Mouse (Mus musculus): ENCODE results near the gene Gm39566. TPM values are rescaled to one million over a fixed set of nuclear protein-coding genes. Genes with fewer than 3 reads are reported as not detected.
"Not testable (repeated sequence)": the region's sequence is repeated elsewhere in the genome, so short reads cannot be mapped to it uniquely, and the experiment has no call there.

Gm39566 gene
- not detected in 2 replicates for polyA plus RNA-seq (2014; fragmentation: Nextera tagmentation; extraction: Ambion mirVana)

DNA sequence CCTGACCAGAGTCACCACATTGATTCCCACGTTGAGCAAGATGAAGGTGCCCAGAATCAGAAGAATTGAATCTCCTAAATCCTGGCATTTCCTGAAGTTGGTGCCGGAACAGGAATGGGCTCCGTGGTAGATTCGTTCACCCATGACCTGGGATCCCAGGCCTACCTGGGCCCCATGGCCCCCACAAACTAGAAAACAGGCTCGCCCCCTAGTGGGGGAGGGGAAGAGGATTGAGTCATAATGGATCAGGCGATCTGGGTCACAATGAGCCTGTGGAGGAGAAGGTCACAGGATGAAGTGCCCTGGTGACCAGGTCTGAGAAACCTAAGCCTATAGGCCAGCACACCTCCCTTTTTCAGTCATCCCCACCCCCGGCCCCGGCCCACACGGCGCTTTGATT is at the start of gene Gm39566:
Gene Gm39566 (minus strand): TSS at position 144 of the 400 bp plus-strand sequence.
- no peaks in the 10 kb centered on the region for H3K4me1 ChIP-seq (replicated peaks; ENCODE audit: control insufficient read depth, insufficient read depth, low read length)
- H3K9ac ChIP-seq (ENCODE audit: low read length), result no peak within 1 kb of the TSS
- no peak within 1 kb of the TSS for H3K4me3 ChIP-seq (ENCODE audit: low read depth, low read length)
- DNase-seq (ENCODE audit: low spot score) (no peak), ATAC-seq (replicated peaks; ENCODE audit: low FRiP score) (no peak)
- no peaks in the 10 kb centered on the region for H3K27me3 ChIP-seq (ENCODE audit: control insufficient read depth, insufficient read depth, low read length)
- H3K9me3 ChIP-seq (ENCODE audit: control insufficient read depth, low read length), result 0 out of 2 replicates have a peak, but pooled peaks cover 2% of the 10 kb centered on the region
- H3K4me2 ChIP-seq (ENCODE audit: low read depth, low read length, severe bottlenecking), result no peak within 1 kb of the TSS
- no peak within 1 kb of the TSS for H3K27ac ChIP-seq (ENCODE audit: low read depth, low read length)
- no peaks in the 10 kb centered on the region; the same call in 1 of the 2 replicates for H3K36me3 ChIP-seq (ENCODE audit: control insufficient read depth, insufficient read depth, low read length)
- WGBS, result 70% methylated on average over 10 of the region's 10 CpGs

DNA sequence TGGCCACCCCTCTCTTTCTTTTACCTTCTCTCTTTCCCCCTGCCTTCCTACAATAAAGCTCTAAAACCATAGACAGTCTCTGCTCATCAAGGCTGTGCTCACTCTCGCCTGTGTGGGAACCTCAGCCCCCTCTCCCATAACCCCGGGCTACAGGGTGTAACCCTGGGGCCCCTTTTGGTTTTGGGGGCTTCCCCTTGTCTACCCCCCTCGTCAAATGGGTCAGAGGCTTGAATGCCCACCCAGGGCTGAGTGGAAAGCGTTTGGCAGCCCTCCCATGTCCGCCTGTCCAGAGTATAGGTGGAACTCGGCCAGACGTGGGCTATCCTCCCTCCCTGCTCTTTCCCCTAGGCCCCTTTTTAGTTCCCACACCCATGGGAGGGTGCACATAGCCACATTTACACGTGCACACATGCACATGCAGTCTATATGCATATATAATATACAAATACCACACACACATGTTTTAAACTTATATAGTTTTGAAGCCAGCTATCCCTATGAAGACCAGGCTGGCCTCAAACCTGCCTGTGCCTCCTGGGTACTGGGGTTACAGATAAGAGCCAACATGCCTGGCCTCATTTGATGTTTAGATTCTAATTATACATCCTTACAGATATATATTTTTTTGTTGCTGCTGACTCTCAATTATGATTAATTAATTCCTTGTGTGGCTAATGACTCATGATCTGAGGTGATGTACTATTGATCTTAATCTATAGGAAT is 49.2 kb upstream of the Gm39566 start:
- WGBS, result 66% methylated on average over 8 of the region's 8 CpGs
- H3K27ac ChIP-seq (ENCODE audit: low read depth, low read length), result no peak overlapping the region

DNA sequence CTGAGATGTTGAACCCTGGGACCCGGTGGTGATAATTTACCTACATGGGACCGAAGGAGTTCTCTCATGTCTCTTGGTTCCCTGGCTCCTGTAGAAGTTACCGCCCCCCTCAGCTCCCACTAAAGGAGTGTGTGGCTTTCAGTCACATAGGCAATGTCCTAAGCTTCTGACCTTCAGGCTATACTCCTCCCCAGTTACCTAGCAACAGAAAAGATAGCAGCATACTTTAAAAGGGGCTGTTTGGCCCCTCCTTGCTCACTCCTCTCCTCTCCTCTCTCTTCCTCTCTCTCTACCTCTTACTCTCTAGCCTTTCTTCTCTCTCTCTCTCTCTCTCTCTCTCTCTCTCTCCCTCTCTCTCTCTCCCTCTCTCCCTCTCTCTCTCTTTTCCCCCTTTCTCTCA is 48.6 kb upstream of the Gm39566 start:
- H3K4me3 ChIP-seq (ENCODE audit: low read depth, low read length); H3K9me3 ChIP-seq (ENCODE audit: control insufficient read depth, low read length); DNase-seq (ENCODE audit: low spot score); H3K9ac ChIP-seq (ENCODE audit: low read length); H3K27me3 ChIP-seq (ENCODE audit: control insufficient read depth, insufficient read depth, low read length); H3K36me3 ChIP-seq (ENCODE audit: control insufficient read depth, insufficient read depth, low read length); H3K27ac ChIP-seq (ENCODE audit: low read depth, low read length); H3K4me1 ChIP-seq (replicated peaks; ENCODE audit: control insufficient read depth, insufficient read depth, low read length); H3K4me2 ChIP-seq (ENCODE audit: low read depth, low read length, severe bottlenecking); ATAC-seq (replicated peaks; ENCODE audit: low FRiP score): not testable (repeated sequence)
- 77% methylated on average over 3 of the region's 3 CpGs for WGBS

More for the DNA sequence above, 49.2 kb upstream of the Gm39566 start:
- ATAC-seq (replicated peaks; ENCODE audit: low FRiP score) (no peak), DNase-seq (ENCODE audit: low spot score) (no peak)
- Histone ChIP-seq H3K9me3 (ENCODE audit: control insufficient read depth, low read length) (no peaks in the 10 kb centered on the region), H3K4me1 (replicated peaks; ENCODE audit: control insufficient read depth, insufficient read depth, low read length) (no peaks in the 10 kb centered on the region), H3K4me2 (ENCODE audit: low read depth, low read length, severe bottlenecking) (no peak overlapping the region), H3K36me3 (ENCODE audit: control insufficient read depth, insufficient read depth, low read length) (no peaks in the 10 kb centered on the region), H3K27me3 (ENCODE audit: control insufficient read depth, insufficient read depth, low read length) (no peaks in the 10 kb centered on the region; the same call in 1 of the 2 replicates), H3K9ac (ENCODE audit: low read length) (no peak overlapping the region), H3K4me3 (ENCODE audit: low read depth, low read length) (no peak overlapping the region)

DNA sequence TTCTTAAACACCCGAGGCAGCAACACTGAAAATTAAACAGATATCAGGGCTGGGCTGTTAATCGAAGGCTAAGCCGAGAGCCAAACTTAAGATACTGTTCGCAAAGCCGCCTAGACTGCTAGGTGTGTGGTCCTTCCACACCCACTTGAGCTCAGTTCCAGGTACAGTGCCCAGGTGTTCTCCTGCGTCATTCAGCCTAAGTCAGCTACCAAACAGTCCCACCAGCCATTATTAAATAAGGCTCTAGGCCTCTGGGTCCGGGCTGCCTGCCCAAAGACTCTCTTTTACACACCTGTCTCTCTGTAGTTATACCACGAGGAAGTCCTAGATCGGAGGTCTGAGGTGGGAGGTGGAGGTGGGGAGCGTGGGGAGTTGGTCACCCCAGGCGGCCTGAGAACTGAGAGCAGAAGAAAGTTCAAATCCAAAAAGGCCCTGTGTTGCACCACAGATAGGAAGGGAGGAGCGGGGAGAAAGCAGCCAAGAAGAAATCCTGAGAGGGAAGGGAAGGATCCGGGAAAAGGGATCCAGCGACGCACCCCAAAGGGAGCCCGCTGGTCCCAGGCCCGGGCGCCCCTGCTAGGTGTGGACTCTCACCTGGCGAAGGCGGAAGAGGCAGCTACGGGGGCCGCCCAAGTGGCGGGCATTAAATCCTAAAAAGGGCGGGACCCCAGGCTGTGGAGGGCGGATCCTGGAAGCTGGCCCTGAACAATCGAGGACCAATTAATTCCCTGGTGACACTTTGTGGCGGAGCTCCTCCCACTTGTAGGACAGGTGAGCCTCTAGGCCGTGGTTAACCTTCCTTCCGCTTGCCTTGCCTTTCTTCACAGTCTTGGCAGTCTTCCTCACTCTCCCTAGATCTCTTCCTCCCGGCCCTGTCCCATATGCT is 43.3 kb upstream of the Gm39566 start, which contains the start of gene Tnk1:
Gene Tnk1 (minus strand): TSS at position 618 of the 886 bp plus-strand sequence.
- Histone ChIP-seq H3K27ac (ENCODE audit: low read depth, low read length) (no peak within 1 kb of the TSS), H3K9me3 (ENCODE audit: control insufficient read depth, low read length) (no peaks in the 10 kb centered on the region), H3K9ac (ENCODE audit: low read length) (no peak within 1 kb of the TSS), H3K4me2 (ENCODE audit: low read depth, low read length, severe bottlenecking) (no peak within 1 kb of the TSS), H3K36me3 (ENCODE audit: control insufficient read depth, insufficient read depth, low read length) (no peaks in the 10 kb centered on the region), H3K4me1 (replicated peaks; ENCODE audit: control insufficient read depth, insufficient read depth, low read length) (no peaks in the 10 kb centered on the region), H3K4me3 (ENCODE audit: low read depth, low read length) (no peak within 1 kb of the TSS), H3K27me3 (ENCODE audit: control insufficient read depth, insufficient read depth, low read length) (peaks cover 9% of the 10 kb centered on the region; the same call in 1 of the 2 replicates)
- DNase-seq (ENCODE audit: low spot score) (no peak), ATAC-seq (replicated peaks; ENCODE audit: low FRiP score) (no peak)
- WGBS, result 19% methylated on average over 30 of the region's 30 CpGs

DNA sequence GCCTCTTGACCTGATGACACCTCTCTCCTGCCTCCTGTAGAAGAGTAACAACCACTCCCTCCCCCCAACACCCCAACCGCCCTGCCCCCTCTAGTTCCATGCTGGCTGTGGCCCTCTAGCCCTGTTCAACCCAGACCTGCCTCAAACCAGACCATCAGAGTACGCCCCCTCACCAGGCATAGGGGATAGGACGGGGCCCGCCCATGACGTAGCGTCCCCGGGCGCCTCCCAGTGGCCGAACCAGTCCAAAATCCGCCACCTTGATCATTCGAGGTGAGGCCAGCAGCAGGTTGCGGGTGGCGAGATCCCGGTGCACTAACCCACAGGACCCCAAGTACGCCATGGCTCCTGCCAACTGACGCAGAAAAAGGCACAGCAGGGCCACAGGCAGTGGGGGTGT is 40.2 kb upstream of the Gm39566 start:
- Histone ChIP-seq H3K4me1 (replicated peaks; ENCODE audit: control insufficient read depth, insufficient read depth, low read length) (no peaks in the 10 kb centered on the region), H3K27ac (ENCODE audit: low read depth, low read length) (no peak overlapping the region), H3K27me3 (ENCODE audit: control insufficient read depth, insufficient read depth, low read length) (peaks cover 9% of the 10 kb centered on the region; the same call in 1 of the 2 replicates), H3K36me3 (ENCODE audit: control insufficient read depth, insufficient read depth, low read length) (peaks cover 3% of the 10 kb centered on the region; the same call in 1 of the 2 replicates), H3K9me3 (ENCODE audit: control insufficient read depth, low read length) (no peaks in the 10 kb centered on the region), H3K9ac (ENCODE audit: low read length) (no peak overlapping the region), H3K4me3 (ENCODE audit: low read depth, low read length) (no peak overlapping the region), H3K4me2 (ENCODE audit: low read depth, low read length, severe bottlenecking) (no peak overlapping the region)
- 19% methylated on average over 16 of the region's 16 CpGs for WGBS
- ATAC-seq (replicated peaks; ENCODE audit: low FRiP score) (peak; percentile 58; the same call in 1 of the 2 replicates), DNase-seq (ENCODE audit: low spot score) (peak; percentile 84)

DNA sequence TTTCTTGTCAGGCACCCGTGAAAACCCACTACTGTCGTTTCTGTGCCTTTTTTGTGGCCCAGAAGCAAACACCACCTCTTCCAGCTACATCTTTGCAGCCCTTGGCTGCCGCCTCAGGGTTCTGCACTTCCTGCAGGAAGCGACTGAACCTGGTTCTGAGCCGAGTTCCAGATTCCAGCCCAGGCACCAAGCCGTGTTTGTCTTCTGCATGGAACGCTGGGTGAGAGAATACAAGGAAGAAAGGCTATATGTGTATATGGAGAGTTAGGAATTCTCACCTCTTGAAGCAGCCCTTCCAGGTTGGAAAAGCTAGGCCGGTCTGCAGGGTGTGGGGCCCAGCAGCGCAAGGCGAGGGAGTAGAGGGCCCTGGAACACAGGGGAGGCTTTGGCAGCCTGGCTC is 39.6 kb upstream of the Gm39566 start:
- H3K27ac ChIP-seq (ENCODE audit: low read depth, low read length), result no peak overlapping the region
- 89% methylated on average over 10 of the region's 10 CpGs for WGBS

DNA sequence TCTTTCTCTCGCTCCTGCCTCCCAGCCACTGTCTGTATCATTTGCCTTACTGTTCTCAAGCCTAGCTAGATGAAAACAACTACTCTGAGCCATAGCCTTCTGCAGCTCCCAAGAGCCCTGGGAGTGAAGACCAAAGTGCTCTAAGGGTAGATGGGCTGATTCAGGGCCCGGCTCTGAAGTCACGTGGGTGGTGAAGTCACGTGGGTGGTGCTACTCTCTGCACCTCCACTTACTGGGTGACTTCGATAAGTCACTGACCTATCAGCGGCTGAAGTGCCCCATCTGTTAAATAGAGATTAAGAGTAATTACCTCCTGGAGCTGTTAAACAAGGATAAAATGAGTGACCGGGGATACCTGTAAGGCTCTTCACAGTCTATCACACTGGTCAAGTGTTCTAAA is 38.9 kb upstream of the Gm39566 start:
- WGBS, result 79% methylated on average over 7 of the region's 7 CpGs
- peaks cover 3% of the 10 kb centered on the region; the same call in 1 of the 2 replicates for H3K36me3 ChIP-seq (ENCODE audit: control insufficient read depth, insufficient read depth, low read length)
- H3K9ac ChIP-seq (ENCODE audit: low read length), result no peak overlapping the region
- no peak overlapping the region for H3K4me2 ChIP-seq (ENCODE audit: low read depth, low read length, severe bottlenecking)
- H3K9me3 ChIP-seq (ENCODE audit: control insufficient read depth, low read length), result no peaks in the 10 kb centered on the region
- DNase-seq (ENCODE audit: low spot score) (no peak), ATAC-seq (replicated peaks; ENCODE audit: low FRiP score) (no peak)
- no peak overlapping the region for H3K4me3 ChIP-seq (ENCODE audit: low read depth, low read length)
- H3K27ac ChIP-seq (ENCODE audit: low read depth, low read length), result no peak overlapping the region
- no peaks in the 10 kb centered on the region for H3K4me1 ChIP-seq (replicated peaks; ENCODE audit: control insufficient read depth, insufficient read depth, low read length)
- peaks cover 9% of the 10 kb centered on the region; the same call in 1 of the 2 replicates for H3K27me3 ChIP-seq (ENCODE audit: control insufficient read depth, insufficient read depth, low read length)

More for the DNA sequence above, 39.6 kb upstream of the Gm39566 start:
- peaks cover 9% of the 10 kb centered on the region; the same call in 1 of the 2 replicates for H3K27me3 ChIP-seq (ENCODE audit: control insufficient read depth, insufficient read depth, low read length)
- ATAC-seq (replicated peaks; ENCODE audit: low FRiP score), result no peak
- no peak overlapping the region for H3K4me2 ChIP-seq (ENCODE audit: low read depth, low read length, severe bottlenecking)
- H3K4me1 ChIP-seq (replicated peaks; ENCODE audit: control insufficient read depth, insufficient read depth, low read length), result no peaks in the 10 kb centered on the region
- no peak overlapping the region for H3K9ac ChIP-seq (ENCODE audit: low read length)
- no peak for DNase-seq (ENCODE audit: low spot score)
- H3K36me3 ChIP-seq (ENCODE audit: control insufficient read depth, insufficient read depth, low read length), result peaks cover 3% of the 10 kb centered on the region; the same call in 1 of the 2 replicates
- no peak overlapping the region for H3K4me3 ChIP-seq (ENCODE audit: low read depth, low read length)
- no peaks in the 10 kb centered on the region for H3K9me3 ChIP-seq (ENCODE audit: control insufficient read depth, low read length)

DNA sequence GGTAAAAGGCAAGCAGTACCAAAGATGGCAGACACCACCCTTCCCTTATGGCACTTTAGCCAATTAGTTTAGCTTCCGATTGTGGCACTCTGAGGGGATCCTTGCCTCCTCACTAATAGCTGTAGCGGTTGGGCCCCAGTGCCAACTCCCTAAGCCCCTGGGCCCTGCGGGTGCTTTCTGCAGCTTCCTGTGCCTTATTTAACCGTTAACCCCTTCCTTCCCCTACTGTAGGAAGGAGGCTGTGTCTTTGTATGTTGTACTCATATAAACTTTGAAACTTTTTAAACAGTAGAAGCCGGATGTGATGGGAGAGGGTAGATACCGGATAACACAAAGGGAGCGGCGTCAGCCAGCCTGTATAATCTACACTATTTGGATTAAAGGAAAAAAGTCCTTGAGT is 35.7 kb upstream of the Gm39566 start:
- DNase-seq (ENCODE audit: low spot score) (no peak), ATAC-seq (replicated peaks; ENCODE audit: low FRiP score) (no peak)
- Histone ChIP-seq H3K27me3 (ENCODE audit: control insufficient read depth, insufficient read depth, low read length) (no peaks in the 10 kb centered on the region), H3K4me3 (ENCODE audit: low read depth, low read length) (no peak overlapping the region), H3K9ac (ENCODE audit: low read length) (no peak overlapping the region), H3K9me3 (ENCODE audit: control insufficient read depth, low read length) (no peaks in the 10 kb centered on the region), H3K36me3 (ENCODE audit: control insufficient read depth, insufficient read depth, low read length) (peaks cover 3% of the 10 kb centered on the region; the same call in 1 of the 2 replicates), H3K4me1 (replicated peaks; ENCODE audit: control insufficient read depth, insufficient read depth, low read length) (peaks cover 5% of the 10 kb centered on the region; the same call in 1 of the 2 replicates), H3K4me2 (ENCODE audit: low read depth, low read length, severe bottlenecking) (no peak overlapping the region), H3K27ac (ENCODE audit: low read depth, low read length) (no peak overlapping the region)
- 82% methylated on average over 8 of the region's 8 CpGs for WGBS

Data from forebrain, embryonic 11.5 days (tissue).